Mouse (Mus musculus) cerebellum, adult 8-10 months (tissue): ENCODE data around the gene Hlx.

Experiments used
- DNase-seq: peaks from one replicate; pipeline ENCODE4 v3.0.0; 2022

The Hlx gene

DNA sequence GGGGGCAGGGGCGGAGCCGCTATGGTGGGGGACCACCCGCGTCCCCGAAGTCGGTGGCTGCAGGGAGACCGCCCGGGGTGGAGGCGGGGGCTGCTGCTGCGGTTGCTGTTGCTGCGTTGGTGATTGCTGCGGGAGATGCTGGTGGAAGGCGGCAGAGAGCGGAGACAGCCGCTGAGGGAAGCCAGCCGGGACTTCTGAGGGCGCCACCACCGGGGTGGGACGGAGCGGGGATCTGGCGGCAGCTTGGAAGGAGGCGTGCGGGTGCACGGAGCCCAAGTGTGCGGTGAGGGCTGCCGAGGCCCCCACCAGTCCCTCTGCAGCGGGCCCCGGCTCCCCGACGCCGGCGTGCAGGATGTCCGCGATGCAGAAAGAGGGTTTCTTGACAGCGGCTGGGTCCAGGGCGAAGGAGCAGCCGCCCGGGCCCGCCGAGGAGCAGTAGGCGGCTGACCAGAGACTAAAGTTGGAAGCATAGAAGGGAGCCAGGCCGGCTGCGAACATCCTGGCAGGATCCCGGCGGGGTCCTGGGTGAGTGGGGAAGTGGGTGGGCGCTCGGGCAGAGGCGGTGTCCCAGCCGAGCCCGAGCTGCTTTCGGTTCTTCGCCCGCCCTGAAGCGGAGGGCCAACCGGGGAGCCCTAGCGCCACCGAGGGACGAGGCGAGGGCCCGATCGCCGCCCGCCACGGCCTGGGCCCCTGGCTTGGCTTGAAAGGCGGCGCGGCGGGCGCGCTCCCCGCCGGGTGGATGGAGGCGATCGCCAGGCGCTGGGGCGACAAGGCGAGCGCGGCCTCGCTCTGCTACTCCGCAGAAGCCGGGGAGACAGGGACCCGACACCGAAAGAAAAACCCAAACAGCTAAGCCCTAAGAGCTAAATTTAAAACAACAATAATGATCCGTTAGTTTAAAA, 524 bp downstream of the Hlx start:
- peak; percentile 22 for DNase-seq

DNA sequence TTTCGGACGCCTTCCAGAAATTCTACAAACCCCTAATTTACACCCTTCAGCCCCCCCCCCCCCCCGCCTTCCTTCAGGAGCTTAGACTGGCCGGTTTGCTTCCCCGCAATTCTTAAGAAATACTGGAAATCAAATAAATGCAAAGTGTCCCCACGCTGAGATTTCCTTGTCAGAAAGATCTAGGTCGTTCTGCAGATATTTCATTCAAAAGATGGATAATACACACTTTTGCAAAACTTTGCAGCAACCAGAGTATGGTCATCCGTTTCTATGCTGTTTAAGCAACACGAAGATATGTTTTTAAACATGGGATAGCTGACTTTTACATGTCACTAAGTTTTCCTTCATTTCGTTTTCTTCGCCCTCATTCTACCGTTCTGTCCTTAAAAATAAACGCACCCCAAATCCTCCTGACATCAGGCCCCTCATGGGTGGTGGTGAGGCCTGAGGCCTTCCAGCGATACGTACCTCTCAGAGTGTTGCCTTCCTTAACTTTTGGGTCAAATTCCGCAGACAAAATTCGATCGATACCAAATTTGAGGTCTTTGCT, 1.3 kb downstream of the Hlx start:
- DNase-seq: no peak

DNA sequence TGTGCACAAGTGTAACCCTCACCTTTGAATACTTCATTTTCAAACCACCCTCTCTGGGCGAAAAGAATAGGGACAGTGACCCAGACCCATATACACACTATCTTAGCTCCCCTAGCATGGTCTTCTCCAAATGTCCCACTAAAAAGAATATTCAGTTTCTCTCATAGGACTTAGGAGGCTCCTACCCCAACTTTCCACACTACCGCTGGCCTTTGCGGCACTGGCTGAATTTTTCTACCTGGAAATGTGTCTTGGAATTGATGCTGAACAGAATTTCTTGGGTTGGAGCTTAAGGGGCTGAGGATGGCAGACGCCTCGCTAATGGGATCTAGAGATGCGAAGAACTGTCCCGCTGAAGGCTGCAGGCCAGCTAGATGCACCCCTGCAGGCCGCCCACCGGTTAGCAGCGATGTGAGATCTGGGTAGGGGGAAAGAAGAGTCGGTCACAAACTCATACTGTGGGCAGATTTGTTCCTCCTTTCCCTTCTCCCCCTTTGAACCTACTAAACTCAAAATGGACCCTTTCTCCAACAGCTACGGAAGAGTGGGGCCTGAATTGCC, 1.9 kb downstream of the Hlx start:
- DNase-seq: no peak

DNA sequence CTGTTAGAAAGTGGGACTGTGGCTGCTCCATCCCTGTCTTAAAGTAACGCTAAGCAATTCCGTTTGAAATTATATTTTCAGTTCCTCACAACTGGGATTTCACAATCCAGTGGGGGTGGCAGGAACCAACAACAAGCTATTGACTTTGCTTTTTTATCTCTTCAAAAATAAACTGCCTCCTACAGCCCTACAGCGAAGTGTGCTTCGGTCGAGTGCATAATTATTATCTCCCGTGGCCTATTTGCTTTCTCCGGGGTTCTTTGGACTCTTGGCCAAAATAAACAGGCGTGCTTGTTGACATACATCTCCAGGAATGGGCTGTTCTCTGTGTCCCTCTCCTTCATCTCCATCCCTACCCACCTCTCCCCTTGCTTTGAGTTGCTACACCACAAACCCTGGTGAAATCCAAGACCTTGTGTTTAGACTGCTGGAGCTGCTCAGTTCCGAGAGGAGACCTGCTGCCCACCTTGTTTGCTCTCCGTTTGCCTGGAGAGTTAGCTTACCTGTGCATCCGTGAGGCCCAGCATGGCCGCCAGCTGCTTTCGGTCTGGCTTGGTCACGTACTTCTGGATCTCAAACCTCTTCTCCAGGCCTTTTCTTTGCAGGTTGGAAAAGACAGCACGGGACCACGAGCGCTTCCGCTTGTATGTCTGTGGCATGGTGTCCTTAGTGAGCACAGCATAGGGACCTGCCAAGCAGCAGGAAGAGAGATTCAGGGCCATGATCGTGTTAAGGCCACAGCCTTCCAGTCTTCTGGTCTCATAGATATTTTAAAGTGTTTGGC, 2.9 kb downstream of the Hlx start:
- DNase-seq: no peak

DNA sequence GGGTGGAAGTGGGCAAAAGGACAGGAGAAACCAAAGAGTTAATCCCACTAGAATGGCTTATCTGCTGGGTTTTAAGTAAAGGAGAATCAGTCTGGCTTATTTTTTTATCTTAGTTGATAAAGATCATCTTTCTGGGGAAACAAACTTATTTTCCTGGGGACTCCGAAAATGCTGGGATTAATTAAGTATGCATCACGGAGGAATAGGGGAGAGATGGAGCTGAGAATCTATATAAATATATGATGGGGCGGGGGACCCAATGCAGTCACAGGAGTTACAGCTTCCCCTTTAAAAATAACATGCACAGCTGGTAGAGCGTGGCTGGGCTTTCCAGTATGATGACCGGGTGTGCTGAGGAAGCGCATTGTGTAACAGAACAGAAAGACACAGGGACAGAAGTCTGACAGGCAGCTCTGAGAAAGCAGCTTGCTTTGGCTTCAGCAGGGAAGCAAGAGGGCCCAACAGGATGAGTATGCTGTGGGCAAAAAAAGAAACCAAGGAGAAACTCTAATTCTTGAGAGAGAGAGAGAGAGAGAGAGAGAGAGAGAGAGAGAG, 3.8 kb downstream of the Hlx start:
- no peak for DNase-seq

DNA sequence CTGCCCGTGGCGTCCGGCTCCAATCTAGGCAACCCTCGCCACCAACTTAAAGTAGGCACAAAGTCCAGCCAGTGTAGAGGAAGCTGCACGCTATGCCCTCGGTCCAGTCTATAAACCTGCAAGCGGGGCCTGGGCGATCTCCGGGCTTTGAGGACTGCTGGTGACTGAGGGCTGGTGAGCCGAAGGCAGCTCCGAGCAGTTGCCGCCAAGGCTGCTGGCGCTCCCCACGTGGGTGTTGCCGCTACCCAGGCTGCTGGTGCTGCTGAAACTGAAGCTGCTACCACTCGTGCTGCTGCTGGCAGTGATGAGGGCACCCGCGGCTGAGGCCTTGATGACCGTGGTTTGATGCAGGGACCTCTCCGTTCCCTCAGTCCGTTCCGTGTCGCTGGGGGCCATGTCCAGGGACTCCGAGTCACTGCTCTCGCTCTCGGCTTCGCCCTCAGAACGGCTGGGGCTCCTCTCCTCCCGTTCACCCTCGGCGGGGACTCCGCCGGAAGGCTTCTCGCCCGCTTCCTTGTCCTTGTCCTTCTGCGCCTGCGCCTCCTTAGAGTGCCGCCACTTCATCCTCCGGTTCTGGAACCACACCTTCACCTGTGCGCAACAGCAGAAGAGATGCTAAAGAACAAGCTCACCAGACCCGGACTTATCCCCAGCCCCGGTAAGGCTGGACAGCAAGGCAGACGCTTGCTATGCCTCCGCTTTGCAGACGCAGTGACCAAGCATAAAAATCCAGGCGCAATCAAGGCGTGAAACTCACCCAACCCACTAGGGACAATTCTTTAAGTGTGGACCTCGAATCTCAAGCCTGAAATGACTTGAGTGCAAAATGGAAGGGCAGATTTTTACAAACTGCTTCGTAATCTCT, 4.8 kb downstream of the Hlx start:
- DNase-seq: no peak

DNA sequence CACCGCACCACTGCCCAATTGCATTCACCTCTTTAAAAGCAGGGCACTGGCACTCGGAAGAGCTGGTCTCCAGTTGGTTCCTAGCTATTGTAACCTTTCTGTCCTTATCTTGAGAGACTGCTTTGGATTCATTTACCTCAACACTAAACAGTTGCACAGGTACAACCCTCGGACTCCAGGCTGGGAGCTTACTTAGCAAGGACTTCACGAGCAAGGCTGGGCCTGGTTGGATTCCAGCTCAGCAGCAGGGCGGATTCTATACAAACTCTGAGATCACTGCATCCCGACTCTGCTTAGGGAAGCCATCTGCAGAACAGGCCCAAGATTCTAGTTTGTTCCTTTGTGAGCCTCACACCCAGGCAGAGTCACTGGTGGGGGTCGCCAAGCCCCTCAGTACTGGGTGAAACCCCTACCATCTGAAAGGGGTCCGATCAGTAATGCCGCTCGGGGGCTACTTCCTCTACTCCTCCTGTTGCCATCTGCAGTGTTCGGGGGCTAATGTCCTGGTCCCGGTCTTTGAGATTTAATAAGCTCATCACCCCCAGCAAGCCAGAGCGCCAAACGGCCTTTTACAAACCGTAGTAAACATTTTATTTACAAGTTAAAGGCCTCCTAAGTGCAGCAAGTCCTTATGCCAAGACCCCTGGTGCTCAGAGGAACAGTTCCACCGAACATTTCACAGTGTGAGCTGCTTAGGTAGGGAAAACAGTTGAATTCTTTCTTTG, 5.7 kb downstream of the Hlx start:
- no peak for DNase-seq

DNA sequence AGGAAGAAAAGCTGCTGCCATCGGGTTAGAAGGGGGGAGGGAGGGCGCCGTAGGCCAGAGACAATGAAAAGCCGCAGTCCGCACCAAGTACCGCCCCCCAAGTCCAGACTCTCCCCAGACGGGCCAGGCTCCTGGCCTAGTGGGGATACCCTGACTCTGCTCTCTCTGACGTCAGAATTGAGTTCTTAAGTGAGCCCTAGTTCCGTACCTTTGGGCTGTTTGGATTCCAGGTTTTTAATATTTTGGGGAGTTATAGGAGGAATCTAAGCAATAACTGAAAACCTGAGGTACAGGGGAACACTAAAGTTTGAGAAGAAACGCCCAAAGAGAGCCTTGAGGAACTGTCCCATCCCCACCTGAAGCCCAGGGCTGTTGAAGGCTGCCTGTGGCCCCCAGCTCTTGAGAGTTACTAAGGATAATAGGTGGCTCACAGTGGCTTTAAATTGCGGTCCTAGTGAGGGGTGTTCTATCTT, 7.1 kb downstream of the Hlx start:
- no peak for DNase-seq

DNA sequence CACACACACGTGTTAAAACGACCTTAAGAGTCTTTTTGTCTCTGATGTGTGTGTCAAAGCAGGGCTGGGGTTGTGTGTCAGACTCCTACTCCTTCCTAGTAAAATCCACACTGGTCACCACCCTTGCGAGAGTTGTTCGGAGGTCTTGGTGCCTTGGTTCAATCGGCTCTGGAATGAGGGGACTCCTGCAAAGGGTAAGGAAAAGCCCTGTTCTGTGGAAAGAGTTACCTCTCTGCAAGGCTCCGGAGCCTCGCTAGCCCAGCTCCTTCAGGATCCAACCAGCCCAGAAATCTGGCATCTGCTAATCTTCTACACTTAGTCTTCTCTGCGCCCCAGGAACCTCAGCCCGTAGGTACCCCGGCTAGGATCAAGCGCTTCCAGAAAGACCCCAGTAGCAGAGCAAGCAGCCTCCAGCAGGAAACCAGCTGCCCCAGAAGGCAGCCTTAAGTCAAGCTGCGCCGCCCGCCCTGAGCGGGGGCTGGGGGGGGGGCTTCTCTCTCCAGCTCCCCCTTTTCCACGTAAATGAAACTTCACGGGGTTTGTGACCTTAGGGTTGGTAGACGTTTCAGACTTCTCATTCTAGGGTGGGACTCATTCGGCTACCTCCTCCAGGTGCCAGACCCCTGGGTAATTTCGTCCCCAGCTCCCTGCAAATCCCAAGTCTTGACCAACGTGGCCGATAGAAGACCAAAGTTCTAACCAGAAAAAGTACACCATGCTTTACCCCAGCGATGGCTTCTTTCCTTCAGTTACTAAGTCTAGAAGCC, 7.7 kb downstream of the Hlx start:
- no peak for DNase-seq

DNA sequence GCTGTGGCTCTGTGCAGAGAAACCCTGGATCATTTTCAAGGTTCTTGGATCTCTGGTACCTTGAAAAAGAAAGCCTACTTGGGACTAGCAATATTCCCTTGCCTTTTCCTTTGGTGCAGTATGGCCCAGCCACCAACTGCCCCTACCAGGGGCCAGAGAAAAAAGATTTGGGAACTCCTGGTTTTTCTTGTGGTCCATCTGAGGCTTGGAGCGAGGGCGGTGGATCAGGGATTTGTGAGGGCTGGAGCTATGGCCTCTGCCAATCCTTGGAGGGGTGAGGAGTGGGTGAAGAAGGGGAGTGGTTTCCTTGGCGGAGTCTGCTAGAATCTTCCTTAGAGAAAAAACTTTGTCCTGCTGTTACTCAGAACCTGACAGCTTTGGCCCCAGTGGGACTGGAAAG, 8.5 kb downstream of the Hlx start:
- no peak for DNase-seq

DNA sequence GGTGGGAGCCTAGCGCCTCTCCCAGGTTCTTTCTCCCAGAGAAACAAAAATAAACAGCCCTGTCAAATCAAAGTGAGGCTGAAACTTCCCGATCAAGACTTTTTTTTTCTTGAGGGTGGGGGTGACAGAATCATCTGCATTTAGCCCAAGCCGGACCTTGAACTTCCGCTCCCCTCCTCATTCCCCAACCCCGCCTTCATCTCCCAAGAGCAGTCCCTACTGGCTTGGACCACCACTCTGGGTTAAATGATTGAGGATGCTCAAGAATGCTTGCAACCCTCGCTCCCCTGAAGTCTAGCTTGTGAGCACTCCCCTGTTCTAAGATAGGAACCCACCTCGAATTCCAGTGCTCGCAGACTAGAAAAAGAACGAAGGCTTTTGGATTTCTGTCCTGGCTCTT, 11.3 kb downstream of the Hlx start:
- DNase-seq: no peak

DNA sequence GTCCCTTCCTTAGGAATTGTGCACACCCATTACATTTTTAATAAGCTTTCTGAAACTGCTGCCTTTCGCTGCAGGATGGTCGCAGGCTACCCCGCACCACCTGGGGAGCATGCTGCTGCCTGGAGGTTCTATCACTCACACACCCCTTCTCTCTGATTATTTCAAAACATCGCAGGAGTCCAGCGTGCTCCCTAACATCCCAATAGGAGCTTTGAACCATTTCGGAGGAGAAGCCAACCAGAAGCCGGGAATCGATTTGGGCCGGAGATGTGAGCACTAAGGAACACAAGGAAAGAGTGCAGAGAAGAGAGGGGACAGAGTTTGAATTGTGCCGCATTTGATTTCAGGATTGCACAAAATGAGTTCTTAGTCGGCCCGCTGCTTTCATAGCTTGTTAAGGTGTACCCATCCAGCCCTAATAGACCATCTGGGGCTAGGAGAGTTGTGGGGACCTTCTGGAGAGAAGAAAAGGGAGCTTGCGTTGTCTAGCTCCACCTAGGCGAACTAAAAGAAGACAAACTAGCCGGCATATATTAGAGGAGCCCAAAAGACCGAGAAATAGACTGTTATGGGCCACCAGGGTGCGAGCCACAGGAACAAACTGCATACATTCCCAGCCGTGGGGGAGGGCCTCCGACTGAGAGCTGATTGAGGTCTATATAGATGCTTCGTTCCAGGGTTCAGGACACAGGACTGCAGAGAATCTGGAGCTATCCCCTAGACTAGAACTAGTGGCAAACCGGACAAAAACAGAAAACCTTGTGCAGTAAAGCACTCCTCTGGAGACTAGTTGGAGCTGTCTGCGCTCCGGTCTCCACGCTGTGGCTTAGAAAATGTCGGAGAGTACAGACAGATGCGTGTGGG, 12.0 kb downstream of the Hlx start:
- DNase-seq: no peak

DNA sequence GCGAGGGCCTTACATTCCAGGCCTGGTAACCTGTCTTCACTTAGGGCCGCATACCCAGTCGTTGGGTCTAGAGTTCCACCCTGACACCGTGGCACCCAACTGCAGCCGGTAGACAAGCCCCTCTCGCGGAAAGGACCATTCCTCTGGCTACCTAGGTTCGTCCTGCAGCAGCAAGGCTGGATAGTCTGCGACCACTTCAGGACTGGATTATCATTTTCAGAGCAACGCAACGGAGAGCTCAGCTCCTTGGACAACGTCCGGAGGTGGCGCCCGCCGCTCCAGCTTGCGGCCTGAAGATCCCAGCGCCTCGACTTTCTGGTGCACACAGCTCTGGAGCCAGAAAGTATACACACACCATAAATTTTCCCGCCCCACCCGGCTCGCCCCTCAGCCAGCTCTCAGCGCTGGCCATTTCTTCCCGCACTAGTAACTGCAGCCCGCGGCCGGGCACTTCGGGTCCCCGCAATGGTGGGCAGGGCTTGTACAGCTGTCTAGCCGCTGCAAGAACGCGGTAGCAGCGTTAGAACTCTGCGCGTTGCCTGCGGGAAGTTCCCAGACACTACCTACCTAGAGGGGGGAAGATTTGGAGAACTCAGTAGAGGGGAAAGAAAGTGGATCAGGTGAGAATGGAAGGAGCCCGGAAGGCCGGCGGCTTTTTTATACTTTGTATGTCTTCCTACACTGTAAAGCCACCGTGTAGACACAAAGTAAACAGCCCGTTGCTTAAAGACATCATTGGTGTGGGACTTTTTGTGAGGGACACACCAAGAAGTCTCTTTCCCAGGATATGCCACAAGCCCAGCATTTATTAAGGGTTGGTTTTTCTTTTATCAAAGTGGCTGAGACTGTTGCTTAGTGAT, 13.9 kb downstream of the Hlx start:
- DNase-seq: no peak

DNA sequence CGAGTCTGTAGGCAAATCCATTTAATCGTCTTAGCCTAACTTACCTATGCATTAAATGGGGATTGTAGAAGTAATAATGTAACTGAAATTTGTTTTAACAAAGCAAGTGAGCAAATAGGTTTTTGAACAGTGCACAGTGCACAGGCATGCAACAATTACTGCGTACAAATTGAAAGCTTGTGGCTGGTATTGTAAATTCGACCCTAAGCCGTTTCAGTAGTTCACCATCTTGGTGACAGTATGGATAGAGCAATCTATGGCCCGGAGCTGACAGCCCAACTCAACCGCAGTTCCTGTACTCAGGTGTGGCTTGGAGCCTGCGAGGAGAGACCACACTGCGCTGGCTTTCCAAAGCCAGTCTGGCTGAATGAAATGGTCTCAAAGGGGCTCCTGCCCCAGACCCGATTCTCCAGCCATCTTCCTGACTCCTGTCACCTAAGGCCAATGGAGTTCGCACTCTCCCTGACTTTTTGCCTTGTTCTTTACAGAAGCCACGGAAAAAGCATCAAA, 14.7 kb downstream of the Hlx start:
- no peak for DNase-seq

DNA sequence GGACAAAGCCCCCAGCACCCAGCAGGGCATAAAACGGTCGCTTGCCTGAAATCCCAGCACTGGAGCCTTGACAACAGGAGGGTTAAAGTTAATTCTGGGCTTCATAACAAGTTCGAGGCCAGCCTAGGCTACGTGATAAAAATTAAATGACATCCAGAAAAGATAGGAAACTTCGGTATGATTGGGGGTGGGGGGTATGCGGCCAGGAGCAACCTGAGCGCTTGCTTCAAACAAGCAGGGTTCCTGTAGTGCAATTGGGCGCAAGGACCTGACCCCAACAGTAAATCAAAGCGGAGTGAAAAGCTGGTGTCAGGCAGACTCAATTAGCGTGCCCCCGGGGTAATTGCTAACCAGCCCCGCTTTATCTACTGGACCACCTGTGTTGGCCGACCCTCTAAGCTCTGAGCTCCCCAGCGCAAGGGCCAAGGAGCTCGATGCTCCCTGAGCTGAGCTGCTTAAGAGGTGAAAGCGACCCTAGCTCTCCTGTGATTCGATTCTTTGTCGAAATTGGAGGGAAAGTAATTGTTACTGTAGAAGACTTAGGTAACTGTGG, 15.3 kb downstream of the Hlx start:
- DNase-seq: no peak

DNA sequence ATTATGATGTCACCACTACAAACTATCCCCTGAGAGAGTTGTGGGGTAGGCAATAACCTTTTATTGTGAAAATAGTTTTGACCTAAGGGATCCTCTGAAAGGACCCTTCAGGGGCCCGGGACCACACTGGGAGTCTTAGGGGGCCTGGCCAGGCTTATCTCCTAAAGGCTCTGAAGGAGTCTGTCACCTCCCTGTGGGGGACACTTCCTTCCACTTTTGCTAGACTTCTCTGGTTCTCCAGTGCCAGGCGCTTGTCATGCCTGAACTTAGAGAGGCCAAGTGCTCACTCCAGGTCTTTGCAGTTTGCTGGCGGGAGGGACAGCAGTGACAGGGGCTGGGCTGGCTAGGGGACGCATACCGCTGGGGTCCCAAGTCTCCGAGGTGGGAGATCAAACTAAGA, 16.3 kb downstream of the Hlx start:
- DNase-seq: no peak

DNA sequence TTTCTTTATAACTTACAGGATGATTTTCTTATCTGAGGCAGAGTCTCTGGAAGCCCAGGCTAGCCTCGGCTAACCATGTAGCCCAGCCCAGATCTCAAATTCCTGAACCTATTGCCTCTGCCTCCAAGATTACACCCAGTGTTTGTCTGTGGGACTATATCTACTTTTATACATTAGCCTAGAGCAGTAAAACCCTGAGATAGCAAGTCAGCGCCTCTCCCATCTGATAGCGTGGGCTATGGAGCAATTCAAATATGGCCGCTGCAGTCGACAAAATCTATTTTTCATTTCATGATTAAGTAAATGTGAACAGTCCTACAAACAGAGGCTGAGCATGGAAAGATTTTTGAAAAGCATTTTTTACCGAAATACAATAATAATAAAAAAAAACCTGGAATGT, 16.7 kb downstream of the Hlx start:
- no peak for DNase-seq

DNA sequence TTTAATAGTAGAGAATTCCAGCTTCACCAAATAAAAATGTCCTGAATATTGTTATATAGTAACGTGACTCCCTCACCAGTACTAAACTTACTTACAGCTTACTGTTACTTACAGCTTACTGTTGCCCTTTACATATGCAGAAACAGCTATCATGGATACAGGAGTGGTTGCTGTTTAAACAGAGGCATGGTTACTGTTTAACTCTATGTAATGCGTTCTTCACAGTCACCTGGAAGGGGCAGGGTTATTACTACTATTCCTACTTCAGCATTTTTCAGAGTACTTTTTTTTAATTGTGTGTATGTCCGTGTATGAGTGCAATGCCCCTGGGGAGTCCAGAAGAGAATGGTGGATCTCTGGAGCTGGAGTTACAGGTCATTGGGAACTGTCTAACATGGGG, 17.9 kb downstream of the Hlx start:
- DNase-seq: no peak
